Mouse (Mus musculus) ES-Bruce4 (cell line): ENCODE measurements around the gene Skint8.
A peak's percentile ranks its signal among the peaks of the same experiment; 100 is the strongest.

Experiments
- CTCF ChIP-seq: IDR thresholded peaks from one replicate; pipeline ENCODE4 v1.8.1; 2011; ENCODE audit warnings: low read depth, low read length
- EP300 ChIP-seq: IDR thresholded peaks from 2 replicates; pipeline ENCODE4 v1.6.1; 2011; ENCODE audit warnings: low read depth, low read length; ENCODE audit not compliant: insufficient read depth
- POLR2A ChIP-seq: IDR thresholded peaks from one replicate; pipeline ENCODE4 v1.8.1; 2011; ENCODE audit warnings: low read length; ENCODE audit not compliant: insufficient read depth

GRCm38 (mm10) chr4:111963669-111964068 lies 44.5 kb downstream of the Skint8 start:
- TF ChIP-seq CTCF, result no peak
- no peak for TF ChIP-seq POLR2A
- peak; percentile 91 for TF ChIP-seq EP300
